Mouse (Mus musculus) retina, adult 2 months (tissue): ENCODE measurements around the gene Tmem136.
A peak's percentile ranks its signal among the peaks of the same experiment; 100 is the strongest.
"Not testable (repeated sequence)": the region's sequence is repeated elsewhere in the genome, so short reads cannot be mapped to it uniquely, and the experiment has no call there.

ENCODE experiments used
- DNase-seq: peaks from one replicate; pipeline ENCODE4 v3.0.0-alpha.2; 2012; ENCODE audit warnings: low read depth, low spot score

The Tmem136 gene

GRCm38 (mm10) chr9:43116134-43116996 is at the start of gene Tmem136:
Gene Tmem136, minus strand, starts transcription at chr9:43116570.
- DNase-seq: no peak

GRCm38 (mm10) chr9:43155960-43156359 is 39.6 kb upstream of the Tmem136 start:
- DNase-seq: no peak

- DNase-seq: no peak
These were observed 35.4 kb upstream of the Tmem136 start for GRCm38 (mm10) chr9:43151779-43152178.

GRCm38 (mm10) chr9:43150957-43151356 is 34.6 kb upstream of the Tmem136 start:
- no peak for DNase-seq

- DNase-seq: no peak
These were observed 33.7 kb upstream of the Tmem136 start for GRCm38 (mm10) chr9:43150075-43150474.

- DNase-seq: no peak
These were observed 33.1 kb upstream of the Tmem136 start for GRCm38 (mm10) chr9:43149498-43149897.

GRCm38 (mm10) chr9:43145196-43145595 is 28.8 kb upstream of the Tmem136 start:
- no peak for DNase-seq

GRCm38 (mm10) chr9:43144206-43144810 is 27.9 kb upstream of the Tmem136 start:
- no peak for DNase-seq

- peak; percentile 47 for DNase-seq
These were observed 25.5 kb upstream of the Tmem136 start for GRCm38 (mm10) chr9:43141839-43142238.

- DNase-seq: no peak
These were observed 17.2 kb upstream of the Tmem136 start for GRCm38 (mm10) chr9:43133525-43133924.

GRCm38 (mm10) chr9:43132380-43132779 is 16.0 kb upstream of the Tmem136 start:
- no peak for DNase-seq

GRCm38 (mm10) chr9:43131940-43132339 is 15.6 kb upstream of the Tmem136 start:
- DNase-seq: no peak

GRCm38 (mm10) chr9:43130684-43131083 is 14.3 kb upstream of the Tmem136 start:
- no peak for DNase-seq

GRCm38 (mm10) chr9:43127101-43127787 is 10.9 kb upstream of the Tmem136 start:
- no peak for DNase-seq

GRCm38 (mm10) chr9:43122379-43122778 is 6.0 kb upstream of the Tmem136 start:
- no peak for DNase-seq

GRCm38 (mm10) chr9:43121948-43122347 is 5.6 kb upstream of the Tmem136 start:
- DNase-seq: not testable (repeated sequence)

GRCm38 (mm10) chr9:43116997-43117336 is 597 bp upstream of the Tmem136 start:
- no peak for DNase-seq

GRCm38 (mm10) chr9:43115431-43116133 is 788 bp downstream of the Tmem136 start:
- no peak for DNase-seq

GRCm38 (mm10) chr9:43114833-43115232 is 1.5 kb downstream of the Tmem136 start:
- DNase-seq: no peak

- no peak for DNase-seq
These were observed 5.9 kb downstream of the Tmem136 start for GRCm38 (mm10) chr9:43110286-43110980.

- DNase-seq: no peak
These were observed 7.2 kb downstream of the Tmem136 start for GRCm38 (mm10) chr9:43109125-43109524.
